Mouse (Mus musculus) left cerebral cortex, postnatal 4 days (tissue): ENCODE measurements around the gene Ppfibp1. TPM values are rescaled to one million over a fixed set of nuclear protein-coding genes. Genes with fewer than 3 reads are reported as not detected.

Source experiments
- DNase-seq: peaks from one replicate; pipeline ENCODE4 v3.0.0-alpha.2; 2022
- intact Hi-C: fragments of 180-260 bp; cut with DNase I; formaldehyde crosslinking; loops from one replicate; pipeline ENCODE4 v1.15.1; 2025
- total RNA-seq, 2 experiments: library from RNA; stranded (reverse); gene quantifications; 2 replicates each; pipeline ENCODE4 v1.2.3; 2021

Ppfibp1 gene
- total RNA-seq, 2 experiments from 2014 or later, result 106 to 114 TPM

DNA sequence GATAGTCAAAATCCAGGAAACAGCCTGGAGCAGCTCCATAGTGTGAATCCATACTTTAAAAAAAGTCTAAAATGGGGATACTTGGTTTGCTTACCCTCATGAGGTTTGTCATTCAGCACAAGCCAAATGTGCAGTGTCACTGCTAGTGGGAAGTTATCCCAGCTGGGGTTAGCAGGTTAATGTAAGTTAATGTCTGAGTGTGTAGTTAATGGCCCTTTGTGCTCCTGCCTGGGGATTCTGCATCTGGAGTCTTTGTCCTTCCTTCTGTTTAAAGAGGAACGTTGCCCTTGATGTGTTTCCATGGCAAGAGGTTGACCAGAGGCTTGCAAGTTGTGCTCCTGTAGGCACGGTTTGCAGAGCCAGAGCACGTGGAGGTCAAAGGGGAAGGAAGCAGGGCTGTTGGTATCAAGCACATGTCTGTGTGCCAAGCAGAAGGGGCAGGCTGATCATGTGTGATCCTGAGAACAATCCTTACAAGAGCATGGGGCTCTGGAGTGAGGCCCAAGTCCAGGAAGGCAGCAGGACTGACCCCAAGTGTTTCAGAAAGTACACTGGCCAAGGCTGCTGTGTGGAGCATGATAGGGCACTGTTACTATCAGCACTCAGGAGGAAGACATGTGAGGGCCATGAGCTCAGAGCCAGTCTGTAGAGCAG, 24.7 kb downstream of the Ppfibp1 start:
- no peak for DNase-seq

DNA sequence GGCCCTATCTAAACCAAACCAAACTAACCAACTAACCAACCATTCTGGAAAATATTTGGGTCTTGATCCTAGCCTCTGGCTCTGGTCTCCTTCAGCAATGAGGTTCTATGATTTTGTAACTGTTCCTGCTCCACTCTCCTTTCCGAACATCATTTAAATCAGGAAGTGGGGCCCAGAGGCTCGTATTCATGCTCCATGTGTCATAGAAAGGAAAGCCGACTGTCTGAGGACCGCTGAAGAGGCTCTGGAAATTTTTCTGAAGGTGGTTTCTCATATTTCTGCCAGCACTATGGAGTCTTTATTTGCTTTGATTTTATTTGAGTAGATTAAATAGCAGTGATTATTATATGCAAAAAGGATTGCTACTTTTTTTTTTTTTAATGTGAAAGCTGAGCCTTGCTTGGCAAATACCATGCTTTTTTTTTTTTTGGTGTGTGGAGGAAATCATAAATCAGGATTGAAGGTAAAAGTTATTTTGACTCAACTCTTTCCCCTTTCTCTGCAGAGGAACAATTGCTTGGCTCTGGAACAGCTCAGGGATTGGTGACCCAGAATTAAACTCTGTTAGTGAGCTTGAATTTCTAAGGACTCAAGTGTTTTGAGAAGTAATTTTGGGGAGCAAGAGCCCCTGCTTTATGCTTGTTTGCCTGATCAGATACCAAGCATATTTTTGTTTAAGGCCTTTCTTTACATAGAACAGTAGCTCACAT, 25.4 kb downstream of the Ppfibp1 start:
- intact Hi-C loops, result no loop called here
- no peak for DNase-seq

More for the DNA sequence above, 24.7 kb downstream of the Ppfibp1 start:
- intact Hi-C loops, result no loop called here

DNA sequence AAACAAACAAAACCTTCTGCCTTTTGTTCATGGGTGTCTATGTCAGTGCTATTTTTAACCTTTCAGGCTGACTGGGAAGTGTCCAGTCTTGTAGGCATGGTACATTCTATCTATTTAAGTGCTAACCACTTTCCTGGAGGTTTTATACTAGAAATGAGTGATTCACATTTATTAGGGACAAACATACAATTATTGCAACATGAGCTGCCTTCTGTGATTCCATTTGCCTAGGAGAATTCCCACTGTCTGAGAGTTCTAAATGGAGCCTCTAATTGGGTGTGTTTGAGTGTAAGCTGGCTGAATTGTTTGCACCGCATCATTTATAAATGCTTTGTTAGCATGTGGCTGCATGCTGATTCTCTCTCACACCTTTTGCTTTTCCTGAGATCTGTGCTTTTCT, 27.5 kb downstream of the Ppfibp1 start:
- DNase-seq, result no peak
- intact Hi-C loops, result no loop called here

DNA sequence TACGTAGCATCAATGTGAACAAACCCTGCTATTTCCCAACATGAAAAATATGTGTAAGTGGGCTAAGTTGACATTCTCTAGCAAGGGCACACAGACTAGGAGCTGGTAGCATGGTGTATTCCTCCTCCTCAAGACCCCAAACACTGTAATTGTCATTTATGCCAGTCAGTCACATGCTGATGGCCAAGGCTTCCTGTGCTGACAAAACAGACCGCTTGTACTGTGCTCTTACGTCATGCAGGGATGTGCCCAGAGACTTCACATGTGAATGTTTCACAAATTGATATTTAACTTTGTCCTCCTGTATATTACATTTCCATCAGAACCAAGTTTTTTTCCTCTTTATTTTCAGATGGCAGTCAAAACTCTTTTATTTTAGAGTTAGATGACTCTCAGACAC, 29.1 kb downstream of the Ppfibp1 start:
- DNase-seq, result no peak
- intact Hi-C loops, result no loop called here

DNA sequence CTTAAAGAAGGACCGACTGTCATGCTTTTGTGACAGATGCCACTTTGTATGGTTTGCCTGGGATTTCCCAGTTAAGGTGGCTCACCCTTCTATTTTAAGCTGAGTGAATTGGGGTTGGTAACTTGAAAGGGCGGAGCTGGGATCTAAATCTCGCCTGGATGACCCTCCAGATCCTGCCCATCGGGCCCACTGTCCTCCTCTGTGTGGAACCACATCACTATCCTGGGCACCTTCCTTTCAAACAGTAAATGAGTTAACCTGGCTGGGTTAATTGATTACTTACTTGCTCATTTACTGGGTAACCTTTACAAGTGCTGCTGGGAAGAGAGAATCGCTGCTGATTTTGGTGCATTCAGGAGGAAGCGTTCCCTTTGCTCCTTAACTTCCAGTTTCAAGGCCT, 30.1 kb downstream of the Ppfibp1 start:
- intact Hi-C loops, result no loop called here
- no peak for DNase-seq

DNA sequence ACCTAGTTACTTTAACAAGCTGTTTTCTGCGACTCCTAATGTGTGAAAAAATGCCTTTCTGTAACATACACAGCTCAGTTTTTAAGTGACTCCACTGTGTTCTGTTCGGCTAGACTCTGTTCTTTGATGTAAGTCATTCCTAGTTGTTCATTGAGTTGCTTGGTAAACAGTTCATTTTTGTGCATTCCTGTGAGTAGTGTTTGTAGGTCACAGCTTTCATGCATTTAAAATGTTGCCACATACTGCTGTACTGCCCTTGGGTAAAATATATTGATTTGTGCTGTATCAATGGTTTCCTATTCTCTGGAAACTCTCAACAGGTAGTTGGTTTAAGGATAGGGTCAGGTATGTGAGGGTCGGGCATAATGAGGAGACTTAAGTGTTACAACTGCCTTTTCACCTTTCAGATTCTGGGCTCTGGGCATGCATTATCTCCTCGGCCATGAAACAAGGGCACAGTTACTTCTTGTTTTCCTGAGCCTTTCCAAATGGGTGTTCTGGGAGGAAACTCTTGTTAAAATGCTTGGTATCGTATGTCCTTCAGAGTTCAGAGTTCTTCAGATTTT, 38.2 kb downstream of the Ppfibp1 start:
- no peak for DNase-seq
- intact Hi-C loops, result no loop called here

DNA sequence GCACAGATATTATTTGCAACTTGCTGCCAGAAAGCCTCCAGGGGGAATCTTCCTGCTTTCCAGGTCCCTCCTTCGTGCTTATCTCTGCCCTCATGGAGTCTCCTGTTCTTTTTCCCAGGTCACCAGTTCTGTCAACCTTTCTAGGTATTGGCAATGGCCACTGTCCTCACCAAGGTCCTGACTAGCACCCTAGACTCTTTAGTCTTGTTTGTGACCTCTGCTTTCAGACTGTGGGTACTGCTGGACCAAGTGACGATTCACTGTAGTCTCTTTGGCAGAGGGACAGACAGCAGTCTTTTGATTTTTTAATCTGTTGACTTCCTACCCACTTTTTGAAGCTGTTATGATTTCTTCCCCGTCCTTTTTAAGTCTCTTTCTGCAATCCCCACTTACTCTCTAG, 39.8 kb downstream of the Ppfibp1 start:
- intact Hi-C loops, result no loop called here

DNA sequence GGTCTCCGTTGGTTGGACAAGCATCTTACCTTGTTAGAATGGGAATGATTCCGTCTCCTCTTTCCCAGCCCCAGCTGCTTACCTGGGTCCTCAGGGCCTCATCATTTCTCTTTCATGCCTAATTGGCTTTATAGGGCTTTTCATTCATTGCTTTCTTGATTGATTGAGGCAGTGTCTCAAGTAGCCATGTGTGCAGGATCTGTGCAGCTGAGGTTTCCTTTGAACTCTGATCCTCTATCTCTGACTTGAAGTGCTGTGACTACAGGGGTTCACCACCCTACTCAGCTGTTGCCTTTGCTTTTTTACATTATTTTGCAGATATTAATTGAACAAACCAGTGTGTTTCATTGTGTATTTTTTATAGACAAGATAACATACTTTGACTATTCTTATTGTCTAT, 40.7 kb downstream of the Ppfibp1 start:
- intact Hi-C loops, result no loop called here
- DNase-seq, result no peak

More for the DNA sequence above, 39.8 kb downstream of the Ppfibp1 start:
- no peak for DNase-seq

DNA sequence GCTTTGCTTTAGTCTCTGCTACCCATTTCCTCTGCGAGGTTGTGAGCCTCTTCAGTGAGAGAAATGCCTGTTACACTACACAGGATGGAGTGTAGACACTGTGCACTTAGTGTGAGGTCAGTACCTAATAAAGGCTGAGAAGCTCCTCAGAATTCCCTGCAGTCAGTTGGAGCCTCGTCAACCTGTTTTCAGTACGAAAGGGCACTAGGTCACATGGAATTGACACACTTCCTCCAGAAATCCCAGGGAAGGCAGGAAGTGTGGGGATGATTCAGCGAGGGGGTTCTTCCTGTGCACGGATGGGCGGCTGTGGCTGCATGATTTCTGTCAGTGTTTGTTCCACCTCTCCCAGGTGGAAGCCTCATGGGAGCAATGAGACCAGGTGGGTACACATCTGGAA, 44.8 kb downstream of the Ppfibp1 start:
- no peak for DNase-seq
- intact Hi-C loops, result no loop called here

DNA sequence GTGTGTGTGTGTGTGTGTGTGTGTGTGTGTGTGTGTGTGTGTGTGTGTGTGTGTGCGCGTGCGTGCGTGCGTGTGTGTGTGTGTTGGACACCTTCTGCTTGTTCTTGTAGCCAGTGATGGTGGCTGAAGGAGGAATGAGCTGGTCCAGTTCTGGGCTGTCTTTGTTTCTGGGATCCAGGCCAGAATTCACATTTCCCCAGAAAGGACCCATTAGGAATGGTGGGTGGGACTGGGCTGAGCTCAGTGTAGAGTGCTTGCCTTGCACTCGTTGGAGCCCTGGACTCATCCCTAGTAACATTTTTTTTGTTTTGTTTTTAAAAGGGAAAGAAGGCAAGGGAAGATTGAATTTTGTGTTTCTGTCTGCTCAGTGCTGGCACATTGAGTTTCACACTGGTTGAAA, 47.7 kb downstream of the Ppfibp1 start:
- DNase-seq, result no peak
- intact Hi-C loops, result no loop called here

DNA sequence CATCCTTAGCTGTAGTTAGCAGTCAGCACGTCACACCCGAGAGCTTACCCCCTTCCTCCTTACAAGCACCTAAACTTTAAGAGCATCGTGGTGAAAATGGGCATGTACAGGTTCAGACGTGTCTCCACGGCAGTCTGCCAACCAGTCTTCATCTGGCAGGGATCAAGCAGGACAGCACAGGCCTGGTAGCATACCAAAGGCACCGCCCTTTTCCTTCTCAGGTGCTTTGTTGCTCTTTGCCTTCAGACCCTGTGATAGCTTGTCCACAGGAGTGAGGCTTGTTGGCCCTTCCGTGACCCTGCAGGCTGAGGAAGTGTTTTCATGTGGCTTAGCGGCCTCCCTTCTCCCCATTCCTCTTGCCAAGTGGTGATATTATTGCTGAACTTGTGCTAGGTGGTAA, 50.7 kb downstream of the Ppfibp1 start:
- no peak for DNase-seq
- intact Hi-C loops, result no loop called here

DNA sequence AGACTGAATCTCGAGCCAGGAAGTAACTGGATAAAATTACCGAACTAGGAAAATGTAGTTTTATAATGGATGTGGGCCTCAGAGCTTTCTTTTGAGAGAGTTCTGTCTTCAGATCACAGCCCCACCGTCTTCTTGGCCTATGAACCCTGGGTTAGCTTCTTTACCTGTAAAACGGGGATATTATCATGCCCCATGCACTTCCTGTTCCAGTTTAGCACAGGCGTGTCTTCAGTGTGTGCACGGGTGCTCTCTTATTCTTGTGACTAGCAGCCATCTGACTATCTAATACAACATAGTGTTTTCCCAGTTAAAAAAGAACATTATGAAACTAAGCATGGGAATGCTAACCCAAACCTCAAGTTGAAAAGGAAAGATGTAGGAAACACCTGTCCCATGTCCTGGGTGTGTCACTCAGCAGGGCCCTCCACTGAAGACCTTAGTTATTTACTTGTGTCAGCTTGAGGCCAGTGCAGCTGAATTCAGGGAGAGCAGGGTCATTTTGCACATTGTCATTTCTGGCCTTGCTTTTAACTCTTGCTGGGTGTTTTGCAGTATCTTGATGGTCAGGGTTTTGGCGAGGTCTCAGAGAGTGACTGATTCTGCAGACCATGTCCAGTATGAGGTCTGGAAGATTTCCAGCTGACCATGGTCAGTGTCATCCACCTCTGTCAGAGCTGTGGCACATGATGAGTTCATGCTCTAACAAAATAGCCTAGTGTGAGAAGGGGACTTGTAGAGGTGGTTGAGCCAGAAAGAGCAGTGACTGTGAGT, 53.4 kb downstream of the Ppfibp1 start:
- intact Hi-C loops, result no loop called here

DNA sequence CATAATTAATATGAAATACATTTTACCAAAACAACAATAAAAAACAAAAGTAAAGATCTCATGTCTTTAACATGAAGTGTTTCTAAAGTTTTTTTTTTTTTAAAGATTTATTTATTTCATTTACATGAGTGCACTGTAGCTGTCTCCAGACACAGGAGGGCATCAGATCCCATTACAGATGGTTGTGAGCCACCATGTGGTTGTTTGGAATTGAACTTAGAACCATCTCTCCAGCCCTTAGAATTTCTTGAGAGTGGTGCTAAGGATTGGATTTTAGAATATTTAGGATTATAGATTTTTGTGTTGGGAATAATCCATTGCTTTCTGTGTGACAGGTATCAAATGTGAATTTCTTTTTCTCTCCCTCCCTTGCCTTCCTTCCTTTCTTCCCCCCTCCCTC, 55.7 kb downstream of the Ppfibp1 start:
- intact Hi-C loops, result no loop called here
- no peak for DNase-seq

More for the DNA sequence above, 53.4 kb downstream of the Ppfibp1 start:
- DNase-seq, result no peak

DNA sequence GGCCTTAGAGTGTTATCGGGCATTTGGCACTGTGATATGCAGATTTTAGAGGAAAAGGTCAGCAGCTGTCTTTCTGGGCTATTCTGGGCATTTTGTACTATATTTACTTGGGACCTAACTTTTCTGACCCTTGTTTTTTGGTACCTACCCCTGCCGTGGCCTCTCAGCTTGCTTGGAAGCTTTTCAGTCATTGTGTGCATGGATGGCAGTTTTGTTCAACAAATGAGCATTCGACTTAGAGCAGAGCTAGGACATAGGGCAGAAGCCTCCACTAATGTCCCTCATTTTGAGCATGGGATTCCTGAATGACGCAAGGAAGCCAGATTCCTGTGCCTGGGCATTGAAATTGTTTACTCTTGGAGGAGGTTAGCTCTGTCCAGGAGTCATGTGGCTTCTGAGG, 56.5 kb downstream of the Ppfibp1 start:
- intact Hi-C loops, result no loop called here
- DNase-seq, result no peak

DNA sequence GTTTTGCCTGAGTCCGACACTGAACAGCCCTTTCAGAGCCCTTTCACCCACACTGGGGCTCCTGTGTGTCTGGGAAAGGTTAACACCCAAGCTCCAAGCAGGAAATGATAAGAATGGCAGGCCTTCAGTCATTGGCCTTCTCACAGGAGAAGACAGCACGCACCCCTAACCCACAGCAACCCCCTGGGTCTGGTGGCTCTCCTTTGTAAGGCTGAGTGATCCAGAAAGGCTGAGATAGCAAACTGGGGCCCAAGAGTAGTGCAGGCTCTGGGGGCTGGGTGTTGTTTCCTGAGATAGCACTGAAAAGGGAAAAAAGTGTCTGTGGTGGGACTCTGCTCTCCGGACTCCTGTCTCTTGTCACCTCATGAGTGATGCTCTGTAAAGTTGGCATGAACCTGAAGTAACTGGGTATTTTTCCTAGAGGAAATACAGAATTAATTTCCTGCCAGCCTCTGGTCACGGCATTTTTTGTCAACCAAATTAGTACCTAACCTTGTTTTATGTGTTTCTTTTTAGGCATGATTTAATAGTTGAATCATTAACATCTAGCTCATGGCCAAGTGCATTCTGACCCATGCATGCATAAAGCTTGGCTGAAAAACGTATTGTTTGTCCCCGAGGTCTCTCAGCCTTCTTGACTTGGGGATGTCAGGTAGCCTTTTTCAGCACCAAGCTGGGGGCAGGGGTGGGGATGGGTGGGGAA, 58.2 kb downstream of the Ppfibp1 start:
- intact Hi-C loops, result no loop called here
- DNase-seq, result no peak

DNA sequence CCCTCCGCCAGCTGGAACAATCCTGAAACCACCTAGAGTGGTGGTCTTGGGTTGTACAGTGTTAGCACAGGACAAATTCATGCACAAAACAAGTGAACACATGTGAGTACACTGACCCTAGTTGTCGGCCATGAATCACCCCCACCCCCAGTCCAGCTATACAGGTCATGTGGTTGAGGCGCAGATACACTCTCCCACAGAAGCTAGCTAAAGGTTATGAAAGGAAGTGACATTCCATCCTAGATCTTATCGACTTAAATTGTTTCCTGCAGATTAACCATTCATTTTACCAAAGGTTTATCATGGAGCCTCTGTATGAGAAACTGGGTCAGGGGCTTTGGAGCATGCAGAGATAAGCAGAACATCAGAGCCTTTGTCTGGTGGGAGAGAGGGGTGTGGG, 58.9 kb downstream of the Ppfibp1 start:
- intact Hi-C loops, result no loop called here
- DNase-seq, result no peak

DNA sequence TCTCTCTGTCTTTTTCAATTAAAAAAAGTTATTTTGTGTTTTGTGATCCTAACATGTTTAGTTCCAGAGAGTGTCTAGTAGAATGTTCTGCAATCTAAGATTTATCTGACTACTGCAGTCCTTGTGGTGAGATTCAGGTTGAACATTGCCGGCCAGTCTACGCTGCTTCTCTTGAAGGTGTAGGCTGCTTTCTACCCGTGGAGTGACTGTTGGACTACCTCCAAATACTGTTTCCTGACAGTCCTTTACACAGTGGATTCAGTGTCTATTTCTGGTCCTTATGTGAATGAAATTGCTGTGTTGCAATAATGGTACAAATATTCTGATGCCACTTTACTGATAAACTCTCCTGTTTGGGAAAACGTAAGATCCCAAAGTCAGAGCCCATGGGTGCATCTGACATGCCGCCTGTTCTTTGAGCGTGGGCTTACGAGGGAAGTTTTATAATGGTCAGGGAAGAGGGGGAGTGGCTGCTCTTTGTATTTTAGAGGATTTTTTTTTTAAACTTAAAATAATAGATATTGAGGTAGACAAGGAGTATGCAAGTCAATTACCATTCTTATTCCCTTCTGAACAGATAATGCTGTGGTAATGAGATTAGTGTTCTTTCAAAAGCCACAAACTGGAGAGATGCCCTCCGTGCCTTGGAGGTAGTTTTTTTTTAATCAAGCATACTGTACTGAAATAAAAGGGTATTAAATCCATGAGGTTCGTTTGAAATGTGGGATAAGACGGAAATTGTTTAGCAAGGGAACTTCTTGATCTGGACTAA, 61.6 kb downstream of the Ppfibp1 start:
- intact Hi-C loops, result no loop called here
- no peak for DNase-seq

DNA sequence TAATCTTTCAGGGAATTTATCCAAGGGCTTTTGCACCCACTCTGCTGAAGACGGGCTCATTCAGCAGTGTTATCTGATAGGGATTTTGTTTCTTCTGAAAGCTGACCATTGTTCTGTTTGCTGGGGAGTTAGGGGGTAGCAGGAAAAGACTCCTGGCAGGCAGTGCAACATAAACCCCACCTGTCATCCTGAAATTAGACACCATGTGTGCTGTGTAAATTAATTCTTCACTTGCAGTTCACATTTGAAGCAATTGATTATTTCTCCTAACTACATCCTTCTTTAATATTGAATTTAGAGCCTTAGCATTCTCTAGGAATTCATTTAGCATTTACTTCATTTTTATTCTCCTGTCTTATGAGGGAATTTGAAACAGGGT, 62.2 kb downstream of the Ppfibp1 start:
- intact Hi-C loops, result no loop called here
- no peak for DNase-seq

DNA sequence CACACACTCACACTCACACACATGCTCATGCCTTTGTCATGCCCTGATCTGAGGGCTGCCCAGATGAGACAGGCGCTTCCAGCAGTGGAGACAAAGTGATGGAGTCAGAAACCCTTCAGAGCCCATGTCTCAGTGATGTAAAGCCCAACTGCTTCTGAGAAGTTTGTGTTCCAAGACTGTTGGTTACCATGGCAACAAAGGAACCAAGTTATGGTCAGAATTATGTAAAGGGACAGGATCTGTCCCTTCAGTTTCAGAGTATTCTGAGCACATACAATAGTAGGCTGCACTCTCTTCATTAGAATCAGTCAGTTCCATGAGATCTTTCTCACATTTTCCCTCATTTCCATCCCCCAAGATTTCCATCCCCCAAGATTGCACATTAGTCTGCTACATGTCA, 66.0 kb downstream of the Ppfibp1 start, which contains the start of gene 1700034J05Rik:
Gene 1700034J05Rik (minus strand): TSS at position 165 of the 400 bp plus-strand sequence.
- intact Hi-C loops, result no loop called here
- no peak for DNase-seq

DNA sequence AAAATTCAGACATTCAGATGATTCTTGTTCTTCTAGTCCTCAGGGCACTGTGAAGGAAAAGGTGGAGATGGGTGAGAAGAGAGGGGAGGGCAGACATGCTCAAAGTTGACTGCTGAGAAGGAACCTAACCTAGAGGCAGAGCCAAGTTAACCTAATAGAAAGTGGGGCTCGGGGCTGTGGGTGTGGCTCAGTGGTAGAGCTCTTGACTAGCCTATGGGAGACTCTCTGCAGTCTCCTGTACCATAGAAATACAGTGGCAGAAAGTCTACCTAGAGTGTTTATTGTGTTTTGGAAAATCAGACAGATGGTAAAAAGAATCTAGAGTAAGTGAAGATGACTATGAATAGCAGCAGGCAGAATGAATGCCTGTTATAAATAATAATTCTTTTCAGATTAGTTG, 67.2 kb downstream of the Ppfibp1 start:
- no peak for DNase-seq
- intact Hi-C loops, result no loop called here
